ENCODE assay signal across 17 mouse cellular contexts in genomic region chr4:130927821-130928220, GRCm38 (mm10). TPM values are rescaled to one million over a fixed set of nuclear protein-coding genes. Genes with fewer than 3 reads are reported as not detected.
"Had no signal": no experiment of that assay in that cellular context is flagged by ENCODE, and none has a peak within 500 bp of the region (broad histone marks: within the 10 kb centered on the region; RNA-seq: fewer than 3 reads in every experiment).

No protein-coding gene starts in this region.

- DNase-seq: forebrain, postnatal 0 days; gastrocnemius, postnatal 14 days; heart, adult 11 months; heart, adult 2 months; heart, postnatal 14 days; heart, postnatal 36 days; kidney, adult 11 months; kidney, adult 2 months; kidney, adult 9 months; kidney, postnatal 14 days; kidney, postnatal 36 days; layer of hippocampus, adult 9-11 months; layer of hippocampus, postnatal 36 days had no signal

RNA-seq across cellular contexts. Expression of gene Matn1, which starts 16.4 kb away (rescaled TPM):
- total RNA-seq: gastrocnemius, adult 18-20 months; gastrocnemius, postnatal 14 days; gastrocnemius, postnatal 36 days; heart, adult 2 months; heart, postnatal 14 days; heart, postnatal 36 days; hematopoietic stem cell, adult 5-6 weeks; liver, adult 2 months had no signal
